Mouse (Mus musculus): ENCODE results near the gene Rab11fip5.

Rab11fip5 gene

GRCm38 (mm10) chr6:85314064-85314798, 60.2 kb downstream of the Rab11fip5 start:
- no peak for DNase-seq (ENCODE audit: low spot score in 2 of 2)

- DNase-seq (ENCODE audit: low spot score in 2 of 2), result no peak
Observed at GRCm38 (mm10) chr6:85307894-85308293, 66.5 kb downstream of the Rab11fip5 start.

- DNase-seq (ENCODE audit: low spot score in 2 of 2), result no peak
Observed at GRCm38 (mm10) chr6:85306375-85306774, 68.1 kb downstream of the Rab11fip5 start.

GRCm38 (mm10) chr6:85305826-85306225, 68.6 kb downstream of the Rab11fip5 start:
- DNase-seq (ENCODE audit: low spot score in 2 of 2), result no peak

- DNase-seq (ENCODE audit: low spot score in 2 of 2), result no peak
Observed at GRCm38 (mm10) chr6:85304966-85305365, 69.5 kb downstream of the Rab11fip5 start.

GRCm38 (mm10) chr6:85302326-85303055, 71.9 kb downstream of the Rab11fip5 start:
- DNase-seq (ENCODE audit: low spot score in 2 of 2), result peak in 1 of 2 experiments; percentile 54

GRCm38 (mm10) chr6:85295384-85296167, 78.9 kb downstream of the Rab11fip5 start:
- peak in 1 of 2 experiments; percentile 68 for DNase-seq (ENCODE audit: low spot score in 2 of 2)

GRCm38 (mm10) chr6:85294004-85294379, 80.4 kb downstream of the Rab11fip5 start:
- no peak for DNase-seq (ENCODE audit: low spot score in 2 of 2)

- DNase-seq (ENCODE audit: low spot score in 2 of 2), result no peak
Observed at GRCm38 (mm10) chr6:85293255-85294003, 81.0 kb downstream of the Rab11fip5 start.

- no peak for DNase-seq (ENCODE audit: low spot score in 2 of 2)
Observed at GRCm38 (mm10) chr6:85290869-85291824, 83.3 kb downstream of the Rab11fip5 start.

- no peak for DNase-seq (ENCODE audit: low spot score in 2 of 2)
Observed at GRCm38 (mm10) chr6:85288193-85288857, 86.1 kb downstream of the Rab11fip5 start.

GRCm38 (mm10) chr6:85286283-85287047, 88.0 kb downstream of the Rab11fip5 start:
- DNase-seq (ENCODE audit: low spot score in 2 of 2), result no peak
